Comparison of ENCODE assay signal across 23 mouse cellular contexts in the genomic region with DNA sequence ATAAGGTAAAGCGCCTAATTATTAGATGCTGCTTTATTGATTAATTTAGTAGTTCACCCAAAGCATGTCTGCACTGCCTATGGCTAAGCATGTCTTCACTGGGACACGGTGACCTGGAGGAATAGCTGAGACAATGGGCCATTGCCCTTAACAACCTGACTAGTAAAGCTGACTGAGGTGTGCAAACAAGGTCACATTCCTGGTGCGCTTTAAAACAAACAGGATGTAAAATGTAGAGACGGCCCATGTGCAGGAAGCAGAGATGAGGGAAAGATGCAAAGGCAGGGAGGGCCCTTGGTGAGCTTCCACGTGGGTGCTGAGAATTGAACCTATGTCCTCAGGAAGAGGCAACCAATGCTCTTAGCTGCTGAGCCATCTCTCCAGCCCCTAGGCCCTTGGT. TPM values are rescaled to one million over a fixed set of nuclear protein-coding genes. Genes with fewer than 3 reads are reported as not detected.
DNase-seq lines count a peak whose midpoint lies in the region; ATAC-seq lines count a peak whose summit lies in the region.
"Had no signal": no experiment of that assay in that cellular context is flagged by ENCODE, and none has a peak within 500 bp of the region (broad histone marks: within the 10 kb centered on the region; RNA-seq: fewer than 3 reads in every experiment).

No protein-coding gene starts in this region.

- H3K4me2 ChIP-seq in forebrain, embryonic 12.5 days, result no peak overlapping the region
- no peak overlapping the region for H3K4me2 ChIP-seq in forebrain, embryonic 15.5 days (replicated peaks)
- H3K4me2 ChIP-seq: embryonic facial prominence, embryonic 13.5 days; embryonic facial prominence, embryonic 15.5 days had no signal

- peak overlapping the region; percentile 2; the same call in 1 of the 2 replicates for H3K27ac ChIP-seq in forebrain, embryonic 12.5 days
- H3K27ac ChIP-seq in forebrain, embryonic 15.5 days (replicated peaks), result no peak overlapping the region
- H3K27ac ChIP-seq: embryonic facial prominence, embryonic 13.5 days; embryonic facial prominence, embryonic 15.5 days; gastrocnemius, adult 2 months had no signal

- H3K9ac ChIP-seq in forebrain, embryonic 12.5 days, result no peak overlapping the region
- no peak overlapping the region for H3K9ac ChIP-seq in forebrain, embryonic 15.5 days (replicated peaks)
- H3K9ac ChIP-seq: embryonic facial prominence, embryonic 13.5 days; embryonic facial prominence, embryonic 15.5 days; forebrain, postnatal 0 days had no signal

- H3K4me3 ChIP-seq in forebrain, embryonic 12.5 days (replicated peaks), result no peak overlapping the region
- H3K4me3 ChIP-seq in forebrain, embryonic 15.5 days, result no peak overlapping the region
- H3K4me3 ChIP-seq: embryonic facial prominence, embryonic 13.5 days; embryonic facial prominence, embryonic 15.5 days; erythroblast, embryonic 14.5 days; gastrocnemius, adult 2 months had no signal

- H3K36me3 ChIP-seq in forebrain, embryonic 12.5 days (replicated peaks), result no peaks in the 10 kb centered on the region
- H3K36me3 ChIP-seq in forebrain, embryonic 15.5 days, result no peaks in the 10 kb centered on the region
- H3K36me3 ChIP-seq: embryonic facial prominence, embryonic 13.5 days; embryonic facial prominence, embryonic 15.5 days had no signal

- 79% methylated on average over 5 of the region's 5 CpGs for WGBS in forebrain, embryonic 12.5 days
- WGBS in forebrain, embryonic 15.5 days, result 82% methylated on average over 5 of the region's 5 CpGs

- H3K9me3 ChIP-seq in forebrain, embryonic 12.5 days, result no peaks in the 10 kb centered on the region
- H3K9me3 ChIP-seq in forebrain, embryonic 15.5 days, result no peaks in the 10 kb centered on the region
- H3K9me3 ChIP-seq: embryonic facial prominence, embryonic 13.5 days; embryonic facial prominence, embryonic 15.5 days had no signal

- no peaks in the 10 kb centered on the region for H3K4me1 ChIP-seq in forebrain, embryonic 12.5 days
- H3K4me1 ChIP-seq in forebrain, embryonic 15.5 days, result no peaks in the 10 kb centered on the region
- H3K4me1 ChIP-seq: embryonic facial prominence, embryonic 13.5 days; embryonic facial prominence, embryonic 15.5 days had no signal

- 0 out of 2 replicates have a peak, but pooled peaks cover 3% of the 10 kb centered on the region for H3K27me3 ChIP-seq in forebrain, embryonic 12.5 days
- no peaks in the 10 kb centered on the region for H3K27me3 ChIP-seq in forebrain, embryonic 15.5 days
- H3K27me3 ChIP-seq: CH12.LX; embryonic facial prominence, embryonic 13.5 days; embryonic facial prominence, embryonic 15.5 days had no signal

- no peak for ATAC-seq in forebrain, embryonic 12.5 days (ENCODE audit: low FRiP score)
- ATAC-seq in forebrain, embryonic 15.5 days (replicated peaks), result no peak
- ATAC-seq in erythroid progenitor cell, adult 5-6 weeks (replicated peaks; ENCODE audit: low FRiP score, poor library complexity, severe bottlenecking), result no peak
- ATAC-seq: CD4-positive, CD25-positive, alpha-beta regulatory T cell, adult 4 months; forebrain, postnatal 0 days had no signal

- DNase-seq in R1 (ENCODE audit: low read depth, low spot score), result peak; percentile 77
- DNase-seq in yolk sac, embryonic 10.5 days (ENCODE audit: low spot score), result peak; percentile 9
- DNase-seq in frontal cortex, postnatal 36 days (ENCODE audit: low spot score in 2 of 2), result no peak
- DNase-seq: adrenal gland, adult 2 months; adrenal gland, postnatal 14 days; adrenal gland, postnatal 36 days; B cell, adult 2 months; cerebellum, adult 11-12 months; cerebellum, adult 2 months; cerebellum, adult 9-10 months; cerebellum, postnatal 10 days; cerebellum, postnatal 25 days; embryo, embryonic 11 days; forebrain, postnatal 0 days; gastrocnemius, adult 2 months had no signal

RNA-seq across cellular contexts. Expression of a gene that starts 23.6 kb away (rescaled TPM):
- polyA plus RNA-seq in forebrain, embryonic 12.5 days (2016; fragmentation: Nextera tagmentation; extraction: Ambion mirVana), result 62.3 and 66.0 TPM in 2 replicates
- polyA plus RNA-seq in forebrain, embryonic 15.5 days (2015; fragmentation: Nextera tagmentation; extraction: Ambion mirVana), result 87.9 and 94.9 TPM in 2 replicates
- not detected in 2 replicates for total RNA-seq in erythroid progenitor cell, adult 5-6 weeks (2015; ENCODE audit: low replicate concordance)
- total RNA-seq in erythroid progenitor cell, adult 5-6 weeks (2017; ENCODE audit: low replicate concordance), result not detected in 2 replicates

Comparison
In these comparisons a context has a peak if more than half of its experiments do, and no peak if none do; other contexts are left out.
1. DNase-seq: peak in R1 (single experiment) and yolk sac, embryonic 10.5 days (single experiment); none in frontal cortex, postnatal 36 days (0 of 2).